Mouse (Mus musculus) heart, adult 2 months (tissue): ENCODE data around the gene D430019H16Rik.

Experiments
- CTCF ChIP-seq: fragments of 200-600 bp; IDR thresholded peaks from 2 replicates; pipeline ENCODE4 v1.8.1; 2022; ENCODE audit warnings: antibody characterized with exemption, mild to moderate bottlenecking, moderate library complexity
- EP300 ChIP-seq: fragments of 200-500 bp; IDR thresholded peaks from 2 replicates; pipeline ENCODE4 v1.6.1; 2011; ENCODE audit warnings: low read depth, low read length, control low read depth; ENCODE audit not compliant: insufficient read depth
- POLR2A ChIP-seq: fragments of 200-500 bp; IDR thresholded peaks from 2 replicates; pipeline ENCODE4 v1.6.1; 2011; ENCODE audit warnings: mild to moderate bottlenecking, low read depth, low read length, control low read depth; ENCODE audit not compliant: insufficient read depth

DNA sequence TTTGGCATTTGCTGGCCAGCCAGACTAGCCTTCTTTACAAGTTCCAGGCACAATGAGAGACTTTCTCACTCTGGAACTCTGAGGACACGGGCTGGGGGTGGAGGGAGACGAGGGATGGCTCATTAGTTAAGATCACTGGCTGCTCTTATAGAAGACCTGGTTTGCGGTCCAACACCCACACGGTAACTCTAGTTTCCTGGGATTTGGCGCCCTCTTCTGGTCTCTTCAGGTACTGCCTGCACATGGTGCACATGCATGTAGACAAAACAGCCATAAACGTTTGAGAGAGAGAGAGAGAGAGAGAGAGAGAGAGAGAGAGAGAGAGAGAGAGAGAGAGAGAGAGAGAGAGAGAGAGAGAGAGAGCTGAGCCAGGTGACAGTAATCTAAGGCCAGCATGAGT, 51.1 kb downstream of the D430019H16Rik start:
- TF ChIP-seq CTCF: peak; percentile 47
- TF ChIP-seq EP300: no peak
- no peak for TF ChIP-seq POLR2A
